Mouse (Mus musculus) cerebellum, postnatal 4 days (tissue): Measurements from ENCODE around the gene Ppp1r9a.

Experiments
- DNase-seq, 2 experiments: peaks; one replicate each; pipeline ENCODE4 v3.0.0; 2022; ENCODE audit warnings: low spot score in 2 of 2, mixed read lengths in 1 of 2

Gene Ppp1r9a

GRCm38 (mm10) chr6:5156541-5157425, 254.1 kb downstream of the Ppp1r9a start:
- DNase-seq: no peak

DNA sequence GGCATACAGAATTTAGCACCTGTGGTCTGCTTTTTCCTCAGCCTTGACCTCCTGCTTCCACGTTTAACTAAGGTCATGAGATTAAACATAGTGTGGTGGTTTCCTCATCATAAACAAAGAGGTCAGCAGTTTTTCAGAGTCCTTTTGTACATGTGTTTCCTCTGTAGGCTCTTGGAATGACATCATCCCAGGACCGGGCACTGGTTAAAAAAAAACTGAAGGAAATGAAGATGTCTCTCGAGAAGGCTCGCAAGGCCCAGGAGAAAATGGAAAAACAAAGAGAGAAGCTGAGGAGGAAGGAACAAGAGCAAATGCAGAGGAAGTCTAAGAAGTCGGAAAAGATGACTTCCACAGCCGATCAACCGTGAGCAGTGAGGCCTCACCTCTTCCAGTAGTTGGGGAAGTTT, 256.7 kb downstream of the Ppp1r9a start:
- DNase-seq: no peak

- DNase-seq: no peak
Measured at GRCm38 (mm10) chr6:5162052-5162451, 259.3 kb downstream of the Ppp1r9a start.

DNA sequence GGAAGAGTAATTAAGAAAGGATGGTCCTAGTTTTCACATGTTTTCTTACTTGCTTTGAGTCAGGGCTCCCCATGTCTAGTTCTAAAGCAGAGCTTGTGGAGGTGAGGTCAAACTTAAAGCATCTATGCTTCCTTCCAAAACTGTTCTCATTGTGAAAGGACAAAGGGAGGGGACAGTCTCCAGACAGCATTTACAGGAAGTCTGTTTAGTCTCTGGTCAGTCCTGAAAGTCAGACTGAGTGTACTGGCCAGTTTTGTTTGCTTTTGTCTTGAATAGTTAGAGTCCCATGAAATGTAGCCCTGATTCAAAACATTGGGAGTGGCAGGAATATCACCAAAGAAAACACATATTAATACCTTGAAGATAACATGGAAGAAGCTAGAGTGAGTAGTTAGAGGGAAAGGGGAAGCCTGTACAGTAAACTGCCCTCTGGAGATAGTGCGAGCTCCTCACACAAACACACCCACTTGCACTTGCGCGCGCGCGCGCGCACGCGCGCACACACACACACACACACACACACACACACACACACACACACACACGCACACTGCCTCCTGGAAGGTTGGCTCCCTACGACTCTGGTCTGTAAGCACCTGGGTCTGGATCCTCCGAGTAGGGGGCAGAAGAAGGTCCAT, 260.9 kb downstream of the Ppp1r9a start:
- no peak for DNase-seq

GRCm38 (mm10) chr6:5164855-5165254, 262.1 kb downstream of the Ppp1r9a start:
- DNase-seq: no peak

- peak in 1 of 2 experiments; percentile 4 for DNase-seq
Measured at GRCm38 (mm10) chr6:5167051-5167677, 264.4 kb downstream of the Ppp1r9a start.

GRCm38 (mm10) chr6:5168158-5168557, 265.4 kb downstream of the Ppp1r9a start:
- DNase-seq: no peak

DNA sequence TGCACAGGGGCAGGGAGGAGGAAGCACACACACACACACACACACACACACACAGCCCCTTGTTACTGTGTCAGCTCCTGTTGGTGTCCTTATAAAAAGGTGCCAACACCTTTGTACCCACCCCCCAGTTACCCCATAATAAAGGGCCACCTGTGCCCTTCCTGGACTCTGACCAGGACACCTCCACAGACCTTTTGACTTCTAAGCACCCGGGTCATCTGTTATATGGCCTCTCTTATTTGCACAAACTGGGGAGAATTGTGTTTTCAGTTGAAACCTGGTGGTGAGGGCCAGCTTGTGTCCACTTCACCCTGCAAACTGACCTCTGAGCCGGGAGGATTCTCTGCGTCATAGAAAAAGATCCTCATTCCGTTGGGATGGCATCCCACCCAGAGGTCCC, 268.7 kb downstream of the Ppp1r9a start:
- no peak for DNase-seq

GRCm38 (mm10) chr6:5172571-5172970, 269.9 kb downstream of the Ppp1r9a start:
- peak in 1 of 2 experiments; percentile 10 for DNase-seq

DNA sequence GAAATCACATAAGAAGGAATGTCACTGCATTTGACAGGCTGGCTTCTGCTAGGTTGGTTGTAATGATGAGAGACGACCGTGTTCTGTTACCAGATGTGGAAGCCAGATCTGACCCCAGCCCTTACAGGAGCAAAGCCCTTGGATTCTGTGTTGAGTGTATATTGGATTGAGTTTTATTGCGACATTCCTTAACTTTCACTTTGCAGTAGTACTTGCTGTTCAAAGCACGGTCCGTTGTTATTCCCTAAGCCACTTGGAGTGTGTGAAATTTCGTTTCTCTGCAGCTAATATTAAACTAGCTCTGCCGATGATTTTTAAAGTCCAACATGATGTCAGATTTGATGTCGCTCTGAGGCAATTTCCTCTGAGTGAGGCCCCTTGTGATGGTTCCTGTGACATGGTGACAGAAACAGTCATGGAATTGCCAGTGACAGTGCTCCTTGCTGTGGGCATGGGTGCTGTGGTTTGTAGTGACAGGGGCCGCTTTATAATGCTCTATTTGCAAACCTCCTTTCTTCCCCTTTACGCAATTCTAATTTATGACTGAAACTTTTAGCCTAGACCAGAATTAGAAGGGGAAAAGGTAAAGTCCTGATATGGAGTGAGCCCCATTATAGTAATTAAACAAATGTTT, 271.6 kb downstream of the Ppp1r9a start:
- no peak for DNase-seq

- DNase-seq: no peak
Measured at GRCm38 (mm10) chr6:5177967-5178891, 275.5 kb downstream of the Ppp1r9a start.

- no peak for DNase-seq
Measured at GRCm38 (mm10) chr6:5179189-5179588, 276.5 kb downstream of the Ppp1r9a start.

- DNase-seq: no peak
Measured at GRCm38 (mm10) chr6:5180645-5181044, 277.9 kb downstream of the Ppp1r9a start.

GRCm38 (mm10) chr6:5186229-5186950, 283.7 kb downstream of the Ppp1r9a start:
- no peak for DNase-seq

DNA sequence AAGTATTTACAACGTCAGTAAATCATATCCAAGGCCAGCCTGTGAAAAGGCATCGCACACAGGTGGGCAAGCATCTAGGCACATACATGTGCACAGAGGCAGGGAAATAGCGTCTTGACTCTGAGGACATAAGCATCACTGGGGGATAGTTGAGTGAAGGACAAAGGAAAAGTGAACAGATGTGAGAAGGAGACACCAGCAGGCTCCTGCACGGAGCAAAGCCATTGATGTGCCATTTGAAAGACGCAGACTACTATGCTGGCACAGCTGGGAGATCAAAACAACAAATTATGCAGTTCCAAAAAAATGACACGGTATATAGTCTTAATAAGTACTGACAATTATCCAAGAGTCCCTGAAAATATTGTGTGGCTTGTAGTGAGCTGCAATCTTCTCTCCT, 284.9 kb downstream of the Ppp1r9a start:
- no peak for DNase-seq

DNA sequence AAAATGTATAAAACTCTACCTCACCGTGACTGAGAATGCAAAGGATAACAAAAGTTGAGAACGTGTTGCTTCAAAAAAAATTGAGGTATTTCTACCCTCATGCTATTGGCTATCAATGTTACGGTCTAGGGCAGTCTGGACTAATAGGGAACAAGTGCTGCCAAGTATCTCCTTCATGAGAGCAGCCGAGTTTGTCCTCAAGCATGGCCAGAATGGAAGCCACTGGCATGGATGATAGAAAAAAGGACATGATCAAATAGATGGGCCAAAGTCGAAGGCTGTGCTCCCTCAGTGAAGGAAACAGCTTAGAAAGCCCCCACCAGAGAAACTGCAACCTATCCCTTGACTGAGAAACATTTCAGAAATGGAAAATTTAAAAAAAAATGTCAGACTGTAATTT, 285.3 kb downstream of the Ppp1r9a start:
- no peak for DNase-seq

DNA sequence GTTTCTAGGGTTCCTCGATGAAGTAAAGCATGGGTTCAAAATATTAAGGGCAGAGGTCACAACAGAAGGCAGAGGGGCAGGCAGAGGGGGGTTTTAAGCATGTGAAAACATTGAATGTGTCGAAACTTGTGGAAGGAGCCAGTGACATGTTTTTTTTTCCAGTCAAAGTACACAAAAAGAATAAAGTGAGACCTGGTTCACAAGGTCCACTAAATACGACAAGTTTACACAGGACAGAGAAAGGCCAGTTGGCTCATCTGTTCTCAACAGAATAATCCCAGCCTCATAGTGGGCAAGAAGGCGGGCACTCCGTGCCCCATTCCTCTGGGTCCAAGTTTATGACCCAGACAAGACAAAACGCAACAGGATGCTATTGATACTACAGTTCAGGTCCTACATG, 286.2 kb downstream of the Ppp1r9a start:
- DNase-seq: no peak

DNA sequence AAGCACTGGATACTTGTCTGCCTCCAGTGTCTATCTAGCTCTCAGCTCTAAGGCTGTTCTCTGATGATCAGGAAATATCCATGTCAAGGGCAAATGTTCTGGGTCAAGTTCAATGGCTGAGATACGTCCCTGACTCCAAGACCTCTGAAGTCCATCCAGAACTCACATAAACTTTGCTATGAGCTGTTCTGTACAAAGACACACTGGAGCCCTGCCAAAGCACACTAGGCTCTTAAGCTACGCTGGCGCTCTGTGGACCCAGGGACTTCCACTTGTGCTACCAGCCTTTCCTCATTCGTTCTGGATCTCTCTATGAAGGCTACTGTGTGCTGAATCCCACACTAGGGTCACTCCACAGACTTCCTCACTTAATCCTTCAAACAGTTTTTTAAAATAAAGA, 286.8 kb downstream of the Ppp1r9a start:
- no peak for DNase-seq

DNA sequence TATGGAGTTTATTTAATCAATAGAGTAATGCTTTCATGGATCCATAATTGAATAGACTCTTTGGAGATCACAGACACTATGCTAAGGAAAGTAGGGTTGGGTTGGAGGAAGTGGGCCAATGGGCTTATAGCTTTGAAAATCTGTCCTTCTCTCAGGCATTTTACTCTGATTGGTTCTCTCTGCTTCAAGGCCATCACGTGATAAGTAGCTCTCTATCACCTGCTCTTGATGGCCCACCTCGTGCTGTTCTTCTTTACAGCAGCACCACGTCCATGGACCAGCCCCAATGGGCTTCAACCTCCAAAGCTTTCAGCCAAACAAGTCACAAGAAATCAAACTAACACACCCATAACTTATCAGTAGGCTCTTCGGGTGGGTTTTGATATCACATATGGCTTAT, 288.0 kb downstream of the Ppp1r9a start:
- DNase-seq: no peak

DNA sequence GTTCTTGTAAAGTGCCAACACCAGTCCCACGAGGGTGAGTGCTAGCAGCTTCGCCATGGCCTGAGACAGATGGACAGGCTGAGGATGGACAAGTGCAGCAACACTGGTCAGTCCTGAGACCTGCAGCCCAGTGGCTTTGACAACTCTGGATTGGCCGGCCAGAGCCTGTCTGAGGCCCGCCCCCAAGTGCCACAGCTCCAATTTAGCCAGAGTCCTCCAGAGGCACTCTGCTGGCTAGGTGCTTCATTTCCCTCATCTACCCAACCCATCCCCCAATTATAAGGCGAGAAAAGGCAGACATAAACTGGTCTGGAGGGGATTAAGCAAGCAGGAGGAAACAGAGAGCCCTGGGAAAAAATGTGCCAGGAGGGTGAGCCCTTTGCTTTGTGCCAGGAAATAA, 291.0 kb downstream of the Ppp1r9a start, which contains the start of gene Pon1:
TSS of gene Pon1 (minus strand) at position 254 of the 400 bp plus-strand sequence.
- no peak for DNase-seq
